Mouse (Mus musculus) CD8-positive naive resting alpha-beta T cell, adult 57 days (primary cell): ENCODE results near the gene 2610528J11Rik. TPM values are rescaled to one million over a fixed set of nuclear protein-coding genes. Genes with fewer than 3 reads are reported as not detected.

ENCODE experiments used
- total RNA-seq: library from RNA; stranded (reverse); gene quantifications from one replicate; pipeline ENCODE4 v1.2.4, GENCODE M21; 2023

2610528J11Rik gene
- not detected for total RNA-seq

DNA sequence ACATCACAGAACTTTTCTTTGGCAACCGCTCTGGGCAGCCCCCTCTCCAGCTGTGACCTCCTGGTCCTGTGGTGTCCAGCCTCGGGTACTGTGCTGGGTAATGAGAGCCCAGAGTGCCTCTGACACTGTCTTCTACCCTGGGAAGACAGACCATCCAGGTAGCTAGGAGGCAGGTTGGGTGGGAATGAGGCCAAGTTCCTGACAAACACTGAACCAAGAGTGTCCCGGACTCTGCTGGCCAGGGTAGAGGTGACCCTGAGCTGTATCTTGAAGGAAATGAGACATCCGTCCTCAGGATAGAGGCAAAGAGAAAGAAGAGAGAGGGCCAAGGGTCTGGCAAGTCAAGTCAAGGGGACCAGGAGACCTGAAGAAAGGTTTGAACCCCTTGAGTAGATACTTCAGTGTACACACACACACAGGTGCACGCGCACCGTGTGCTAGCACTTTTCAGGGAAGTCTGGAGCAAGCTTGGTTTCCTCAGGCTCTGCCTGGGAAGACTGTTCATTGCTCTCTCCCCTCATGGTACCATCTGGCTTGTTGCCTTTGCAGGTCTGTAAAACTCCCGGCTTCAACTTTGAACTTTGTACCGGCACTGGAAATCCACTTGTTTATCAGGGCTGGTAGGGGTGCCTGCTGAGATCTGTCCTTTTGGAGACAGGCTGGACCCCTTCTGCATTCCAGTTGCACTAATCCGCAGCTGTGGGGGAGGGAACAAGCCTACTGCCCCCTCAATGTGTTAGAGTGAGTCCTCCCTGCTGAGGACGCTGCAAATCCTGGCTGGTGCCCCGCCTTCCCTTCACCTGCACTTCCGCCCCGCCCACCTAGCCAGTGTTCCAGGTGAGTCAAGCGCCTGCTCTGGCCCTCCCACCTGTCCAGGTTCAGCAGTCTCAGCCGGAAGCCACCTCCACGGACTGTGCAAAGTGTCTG lies at the start of gene 2610528J11Rik:
2610528J11Rik (plus strand) TSS at position 592 of the 927 bp plus-strand sequence.

DNA sequence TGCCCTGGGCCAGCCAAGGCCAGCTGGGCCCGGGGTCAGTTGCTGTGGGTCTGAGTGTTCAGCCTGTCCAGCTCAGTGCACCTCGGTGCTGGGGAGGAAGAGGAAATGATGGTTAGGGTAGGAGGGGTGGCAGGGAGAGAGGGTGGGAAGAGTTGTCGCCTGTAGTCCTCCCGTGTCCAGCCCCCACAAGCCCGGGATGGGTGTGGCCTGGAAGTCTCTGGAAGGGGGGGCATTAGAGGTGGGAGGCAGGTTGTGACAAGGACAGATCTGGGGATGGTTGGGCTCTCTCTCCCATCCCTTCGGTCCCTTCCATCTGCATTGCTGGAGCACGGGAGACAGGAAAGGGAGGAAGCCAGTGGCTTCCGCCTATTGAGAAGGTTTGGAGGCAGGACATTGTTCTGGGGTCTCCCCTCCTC lies 37.1 kb upstream of the 2610528J11Rik start, which contains the start of gene Tie1:
Tie1 (minus strand) TSS at position 345 of the 416 bp plus-strand sequence.

DNA sequence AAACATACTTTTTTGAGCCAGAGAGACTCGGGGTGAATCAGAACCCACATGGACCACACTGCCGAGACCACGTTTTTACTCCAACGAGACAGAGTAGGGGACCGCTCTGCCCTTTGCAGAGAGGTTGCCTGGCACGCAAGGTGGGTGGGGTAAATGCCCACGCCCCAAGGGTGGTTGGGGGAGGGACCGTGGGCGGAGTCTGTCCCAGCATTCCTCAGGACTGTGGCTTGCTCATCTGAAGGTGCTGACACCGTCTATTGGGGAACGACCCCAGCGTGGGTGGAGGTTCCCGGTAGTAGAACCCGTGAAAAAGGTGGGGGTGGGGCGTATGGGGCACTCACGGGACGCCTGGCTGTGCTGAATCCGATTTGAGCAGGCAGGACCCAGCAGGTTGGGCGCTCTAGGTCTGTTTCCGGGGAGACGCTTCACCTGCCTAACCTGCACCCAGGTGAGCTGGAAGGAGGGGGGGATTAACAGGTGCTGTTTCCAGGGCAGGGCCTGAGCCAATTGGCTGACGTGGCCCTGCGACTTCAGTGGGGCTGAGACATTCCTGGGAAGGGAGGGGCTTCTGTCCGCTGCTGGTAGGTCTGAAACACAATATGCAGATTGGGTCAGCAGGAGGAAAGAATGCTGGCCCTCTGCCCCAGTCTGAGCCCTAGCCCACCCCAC lies 16.9 kb downstream of the 2610528J11Rik start, which contains the start of gene Tmem125:
Tmem125 (minus strand) TSS at position 453 of the 669 bp plus-strand sequence.

Other genes starting within 250 kb of the 2610528J11Rik start
- gene Ptprf, start 235.6 kb upstream of the 2610528J11Rik start, total RNA-seq, result 1.9 TPM
- gene Szt2, start 117.7 kb upstream of the 2610528J11Rik start, total RNA-seq, result 74.1 TPM
- 59.5 TPM for gene Med8, start 117.7 kb upstream of the 2610528J11Rik start, total RNA-seq
- gene Elovl1, start 98.9 kb upstream of the 2610528J11Rik start, total RNA-seq, result 39.3 TPM
- 4.2 TPM for gene Cdc20, start 89.6 kb upstream of the 2610528J11Rik start, total RNA-seq
- gene Mpl, start 69.5 kb upstream of the 2610528J11Rik start, total RNA-seq, result not detected
- gene Tie1, start 36.9 kb upstream of the 2610528J11Rik start, total RNA-seq, result 0.18 TPM
- not detected for gene Tmem125, start 17.0 kb downstream of the 2610528J11Rik start, total RNA-seq
- gene Cfap57, start 93.8 kb downstream of the 2610528J11Rik start, total RNA-seq, result not detected
- 69.7 TPM for gene Ebna1bp2, start 93.8 kb downstream of the 2610528J11Rik start, total RNA-seq
- not detected for gene Olfr62, start 132.0 kb downstream of the 2610528J11Rik start, total RNA-seq
- gene Olfr1342, start 165.8 kb downstream of the 2610528J11Rik start, total RNA-seq, result not detected
- not detected for gene Olfr1341, start 176.5 kb downstream of the 2610528J11Rik start, total RNA-seq
- not detected for gene Olfr1340, start 193.1 kb downstream of the 2610528J11Rik start, total RNA-seq
- not detected for gene Olfr1339, start 205.2 kb downstream of the 2610528J11Rik start, total RNA-seq
- not detected for gene Olfr1338, start 231.7 kb downstream of the 2610528J11Rik start, total RNA-seq